Mouse (Mus musculus) frontal cortex, postnatal 25 days (tissue): ENCODE measurements around the gene Sema4b.

Experiments used
- DNase-seq, 2 experiments: peaks; one replicate each; pipeline ENCODE4 v3.0.0; 2022; ENCODE audit warnings: low spot score in 2 of 2

Sema4b gene

GRCm38 (mm10) chr7:80268897-80269750, 82.5 kb downstream of the Sema4b start, which contains the start of gene Vps33b:
Gene Vps33b, plus strand, starts transcription at chr7:80269649.
- peak; percentile 94 to 95 for DNase-seq

- DNase-seq = peak in 1 of 2 experiments; percentile 15
These were observed 83.2 kb downstream of the Sema4b start for GRCm38 (mm10) chr7:80269751-80270255.

- no peak for DNase-seq
These were observed 86.8 kb downstream of the Sema4b start for GRCm38 (mm10) chr7:80273456-80273855.
